Mouse (Mus musculus): ENCODE data around the gene Laptm5.

DNA sequence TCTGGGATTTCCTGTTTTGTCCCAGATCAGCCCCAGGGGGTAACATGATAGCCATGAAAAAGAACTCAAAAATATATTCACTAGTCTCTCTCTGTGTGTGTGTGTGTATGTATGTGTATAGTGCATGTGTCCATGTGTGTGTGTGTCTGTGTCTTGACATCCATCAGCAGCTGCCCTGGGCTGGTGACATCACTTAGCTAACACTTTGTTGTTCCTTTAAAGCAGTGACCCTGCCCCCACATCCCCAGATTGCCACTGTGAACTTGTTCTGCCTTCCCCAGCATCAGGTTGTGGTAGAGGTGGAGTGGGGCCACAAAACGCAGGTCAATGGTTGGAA is 33.9 kb upstream of the Laptm5 start:
- TF ChIP-seq POLR2A (IDR thresholded peaks at IDR 0.05; ENCODE audit: low read depth, low read length) (no peak), CTCF (IDR thresholded peaks at IDR 0.05; ENCODE audit: extremely low read depth, insufficient read length, insufficient replicate concordance, low read depth, low read length) (no peak)

Measured in small intestine, adult 2 months (tissue).